Mouse (Mus musculus): ENCODE measurements around the gene Iqcf5.
"Not testable (repeated sequence)": the region's sequence is repeated elsewhere in the genome, so short reads cannot be mapped to it uniquely, and the experiment has no call there.

The Iqcf5 gene

DNA sequence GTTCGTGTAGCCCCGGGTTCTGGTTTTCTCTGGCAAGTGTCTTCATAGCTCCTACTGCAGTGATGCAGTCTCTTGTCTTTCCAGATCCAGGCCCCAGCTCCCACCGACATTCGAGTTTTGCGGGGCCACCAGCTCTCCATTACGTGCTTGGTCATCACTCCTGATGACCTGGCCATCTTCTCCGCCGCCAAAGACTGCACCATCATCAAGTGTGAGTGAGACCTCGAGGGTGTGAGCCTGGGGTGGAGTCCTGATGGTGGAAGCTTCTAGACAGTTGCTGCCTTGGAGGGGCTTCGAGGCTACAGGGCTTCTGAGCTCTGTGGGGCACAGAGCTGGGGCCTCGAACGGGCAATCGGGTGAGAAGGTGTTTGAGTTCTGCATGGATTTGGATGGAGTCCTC, 32.7 kb upstream of the Iqcf5 start:
- DNase-seq (ENCODE audit: inconsistent ontology term): no peak

DNA sequence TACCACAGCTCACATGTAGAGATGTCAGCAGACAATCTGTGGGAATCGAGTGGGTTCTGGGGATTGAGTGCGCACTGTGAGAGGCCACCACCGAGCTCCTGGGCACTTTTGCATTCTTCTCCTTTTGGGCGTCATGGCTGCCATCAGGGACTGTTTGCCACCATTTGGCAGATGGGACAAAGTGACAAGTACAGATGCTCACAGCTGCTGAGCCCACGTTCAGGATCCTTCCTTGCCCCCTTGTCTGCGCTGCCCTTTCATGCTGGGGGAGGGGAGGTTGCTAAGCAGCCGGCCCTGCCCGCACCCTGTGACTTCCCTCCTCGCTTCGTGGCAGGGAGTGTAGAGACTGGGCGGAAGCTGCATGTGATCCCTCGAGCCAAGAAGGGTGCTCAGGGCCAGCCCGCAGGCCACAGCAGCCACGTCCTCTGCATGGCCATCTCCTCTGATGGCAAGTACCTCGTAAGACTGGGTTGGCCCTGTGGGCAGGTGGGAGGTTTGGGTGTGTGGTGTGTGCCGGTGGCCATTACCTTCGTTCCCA, 31.7 kb upstream of the Iqcf5 start:
- no peak for DNase-seq (ENCODE audit: inconsistent ontology term)

- DNase-seq (ENCODE audit: inconsistent ontology term): no peak
These were observed 31.2 kb upstream of the Iqcf5 start for GRCm38 (mm10) chr9:106483136-106483535.

- DNase-seq (ENCODE audit: inconsistent ontology term): no peak
These were observed 30.8 kb upstream of the Iqcf5 start for GRCm38 (mm10) chr9:106483606-106484005.

- DNase-seq (ENCODE audit: inconsistent ontology term): no peak
These were observed 29.3 kb upstream of the Iqcf5 start for GRCm38 (mm10) chr9:106485076-106485475.

- DNase-seq (ENCODE audit: inconsistent ontology term): not testable (repeated sequence)
These were observed 26.8 kb upstream of the Iqcf5 start for GRCm38 (mm10) chr9:106487602-106488001.

GRCm38 (mm10) chr9:106499667-106500066, 14.7 kb upstream of the Iqcf5 start, which contains the start of gene Iqcf1:
TSS of gene Iqcf1 (plus strand) at chr9:106499967.
- DNase-seq (ENCODE audit: inconsistent ontology term): no peak

- DNase-seq (ENCODE audit: inconsistent ontology term): no peak
These were observed 12.5 kb upstream of the Iqcf5 start for GRCm38 (mm10) chr9:106501846-106502245.

- DNase-seq (ENCODE audit: inconsistent ontology term): no peak
These were observed 10.1 kb upstream of the Iqcf5 start for GRCm38 (mm10) chr9:106504246-106504645.

GRCm38 (mm10) chr9:106509356-106509755, 5.0 kb upstream of the Iqcf5 start:
- DNase-seq (ENCODE audit: inconsistent ontology term): no peak

DNA sequence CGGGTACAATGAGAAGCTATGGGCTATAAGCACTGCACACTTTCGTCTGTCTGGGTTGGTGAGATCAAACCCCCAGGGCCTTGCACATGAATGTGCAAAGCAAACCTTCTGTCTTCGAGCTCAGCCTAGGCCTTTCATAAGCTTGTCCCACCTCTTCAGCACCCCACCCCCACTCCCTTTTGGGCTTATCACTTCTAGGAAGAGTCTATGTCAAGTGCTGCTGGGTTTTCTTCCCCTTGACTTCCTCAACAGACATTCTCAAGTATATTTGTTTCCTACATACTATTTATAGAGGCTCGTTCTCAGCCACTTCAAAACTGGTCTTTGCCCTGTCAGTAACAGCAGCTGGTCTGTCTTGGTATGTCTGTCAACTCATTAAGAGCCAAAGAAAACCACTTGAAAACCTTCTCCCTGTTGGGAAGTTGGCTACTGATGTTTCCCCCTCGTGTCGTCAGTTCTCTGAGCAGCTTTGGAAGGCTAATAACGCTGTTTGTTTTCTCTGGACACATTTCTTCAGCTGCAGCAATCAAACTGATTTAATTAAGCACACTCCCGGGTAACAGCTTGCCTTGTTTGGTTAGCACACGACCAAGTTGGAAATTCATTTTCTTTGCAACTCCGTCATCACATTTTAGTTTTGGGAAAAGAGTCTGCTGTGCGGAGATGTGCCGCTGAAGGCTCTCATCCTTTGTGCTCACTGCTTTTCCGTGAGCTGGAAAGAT, 1.5 kb upstream of the Iqcf5 start:
- DNase-seq (ENCODE audit: inconsistent ontology term): no peak

DNA sequence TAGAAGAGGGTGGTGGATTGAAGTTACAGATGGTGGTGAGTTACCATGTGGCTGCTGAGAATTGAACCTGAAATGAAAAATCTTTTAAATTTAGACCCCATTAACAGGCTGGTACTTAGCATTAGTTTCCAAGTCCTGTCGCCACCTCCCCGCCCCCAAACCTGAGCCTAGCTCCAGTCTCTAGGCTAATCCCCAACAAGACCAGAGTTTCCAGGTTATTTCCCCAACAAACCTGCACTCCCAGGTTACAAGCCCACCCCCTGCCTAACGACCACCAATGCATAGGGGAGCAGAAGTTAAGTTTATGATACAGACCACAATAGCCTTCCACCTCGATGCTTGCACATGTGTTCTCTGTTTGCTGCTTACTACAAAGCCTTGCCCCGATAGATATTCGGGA, 807 bp upstream of the Iqcf5 start:
- no peak for DNase-seq (ENCODE audit: inconsistent ontology term)

- DNase-seq (ENCODE audit: inconsistent ontology term): no peak
These were observed 5.1 kb downstream of the Iqcf5 start for GRCm38 (mm10) chr9:106519433-106519832.

- no peak for DNase-seq (ENCODE audit: inconsistent ontology term)
These were observed 5.5 kb downstream of the Iqcf5 start for GRCm38 (mm10) chr9:106519909-106520308.

GRCm38 (mm10) chr9:106531833-106532232, 17.5 kb downstream of the Iqcf5 start:
- peak; percentile 19 for DNase-seq (ENCODE audit: inconsistent ontology term)

GRCm38 (mm10) chr9:106534296-106534695, 19.9 kb downstream of the Iqcf5 start:
- DNase-seq (ENCODE audit: inconsistent ontology term): no peak

DNA sequence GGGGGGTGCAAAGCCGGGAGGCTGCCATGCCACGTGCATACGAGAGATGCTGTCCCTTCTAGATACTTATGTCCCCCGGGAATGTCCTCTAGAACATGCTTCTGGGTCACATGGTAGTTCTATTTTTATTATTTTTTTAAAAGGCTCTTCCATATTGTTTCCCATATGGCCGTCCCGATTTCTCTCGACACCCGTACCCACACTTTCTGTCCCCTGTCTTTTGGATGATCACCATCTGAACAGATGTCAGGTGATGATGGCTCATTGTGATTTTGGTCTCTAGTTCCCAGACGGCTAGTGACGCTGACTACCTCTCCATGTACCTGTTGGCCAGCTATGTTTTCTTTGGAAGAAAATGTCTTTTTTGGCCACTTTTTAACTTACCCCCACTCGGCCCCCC, 20.6 kb downstream of the Iqcf5 start:
- no peak for DNase-seq (ENCODE audit: inconsistent ontology term)

GRCm38 (mm10) chr9:106561531-106561930, 47.2 kb downstream of the Iqcf5 start, which contains the start of gene Iqcf3:
TSS of gene Iqcf3 (minus strand) at chr9:106561631.
- DNase-seq (ENCODE audit: inconsistent ontology term): no peak

GRCm38 (mm10) chr9:106562291-106562690, 47.9 kb downstream of the Iqcf5 start:
- no peak for DNase-seq (ENCODE audit: inconsistent ontology term)

DNA sequence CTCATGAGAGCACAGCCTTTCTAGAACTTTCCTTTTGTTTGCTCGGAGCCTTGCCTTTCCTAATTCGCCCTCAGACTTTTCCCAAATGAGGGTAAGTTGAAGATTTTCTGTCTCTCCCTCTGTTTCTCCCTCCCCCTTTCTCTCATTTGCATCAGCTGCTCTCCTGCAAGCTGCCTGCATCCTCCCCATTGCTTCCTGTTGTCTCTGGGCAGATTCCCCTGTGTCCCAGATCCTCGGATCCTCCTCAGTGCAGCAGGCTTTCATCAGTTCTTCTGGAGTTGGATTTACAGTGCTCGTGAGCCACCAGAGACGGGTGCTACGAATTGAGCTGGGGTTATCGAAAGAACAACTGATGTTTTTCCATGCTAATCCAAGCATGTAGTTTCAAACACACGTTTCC, 49.7 kb downstream of the Iqcf5 start:
- DNase-seq (ENCODE audit: inconsistent ontology term): no peak
